Mouse (Mus musculus) kidney, adult 9 months (tissue): ENCODE measurements around the gene Adamts8.

ENCODE experiments used
- DNase-seq: peaks from one replicate; pipeline ENCODE4 v3.0.0; 2022

Gene Adamts8

GRCm38 (mm10) chr9:30942512-30943313 lies at the start of gene Adamts8:
TSS of gene Adamts8 (plus strand) at chr9:30942562.
- DNase-seq: no peak

GRCm38 (mm10) chr9:30895618-30896017 lies 46.7 kb upstream of the Adamts8 start:
- peak; percentile 76 for DNase-seq

- peak; percentile 96 for DNase-seq
Measured at GRCm38 (mm10) chr9:30896752-30897151, 45.6 kb upstream of the Adamts8 start.

- DNase-seq: no peak
Measured at GRCm38 (mm10) chr9:30897169-30897568, 45.2 kb upstream of the Adamts8 start.

GRCm38 (mm10) chr9:30902152-30902551 lies 40.2 kb upstream of the Adamts8 start:
- peak; percentile 54 for DNase-seq

- peak; percentile 79 for DNase-seq
Measured at GRCm38 (mm10) chr9:30902641-30903040, 39.7 kb upstream of the Adamts8 start.

GRCm38 (mm10) chr9:30903266-30903665 lies 39.1 kb upstream of the Adamts8 start:
- peak; percentile 48 for DNase-seq

GRCm38 (mm10) chr9:30905861-30906260 lies 36.5 kb upstream of the Adamts8 start:
- peak; percentile 56 for DNase-seq

GRCm38 (mm10) chr9:30906426-30906825 lies 35.9 kb upstream of the Adamts8 start:
- no peak for DNase-seq

- DNase-seq: no peak
Measured at GRCm38 (mm10) chr9:30907677-30908295, 34.6 kb upstream of the Adamts8 start.

- peak; percentile 40 for DNase-seq
Measured at GRCm38 (mm10) chr9:30908296-30908690, 34.1 kb upstream of the Adamts8 start.

GRCm38 (mm10) chr9:30908973-30909372 lies 33.4 kb upstream of the Adamts8 start:
- DNase-seq: peak; percentile 84

GRCm38 (mm10) chr9:30910491-30910890 lies 31.9 kb upstream of the Adamts8 start:
- DNase-seq: no peak

GRCm38 (mm10) chr9:30912161-30912560 lies 30.2 kb upstream of the Adamts8 start:
- peak; percentile 58 for DNase-seq

GRCm38 (mm10) chr9:30913429-30913828 lies 28.9 kb upstream of the Adamts8 start:
- peak; percentile 87 for DNase-seq

GRCm38 (mm10) chr9:30914241-30914640 lies 28.1 kb upstream of the Adamts8 start:
- no peak for DNase-seq

GRCm38 (mm10) chr9:30916266-30916968 lies 25.9 kb upstream of the Adamts8 start:
- peak; percentile 49 for DNase-seq

- peak; percentile 78 for DNase-seq
Measured at GRCm38 (mm10) chr9:30918466-30919356, 23.7 kb upstream of the Adamts8 start.

GRCm38 (mm10) chr9:30919686-30920085 lies 22.7 kb upstream of the Adamts8 start:
- peak; percentile 78 for DNase-seq

- peak; percentile 81 for DNase-seq
Measured at GRCm38 (mm10) chr9:30920736-30921135, 21.6 kb upstream of the Adamts8 start.

GRCm38 (mm10) chr9:30921261-30922103 lies 20.9 kb upstream of the Adamts8 start:
- no peak for DNase-seq
